Mouse (Mus musculus): ENCODE measurements around the gene Srcin1.

Gene Srcin1

DNA sequence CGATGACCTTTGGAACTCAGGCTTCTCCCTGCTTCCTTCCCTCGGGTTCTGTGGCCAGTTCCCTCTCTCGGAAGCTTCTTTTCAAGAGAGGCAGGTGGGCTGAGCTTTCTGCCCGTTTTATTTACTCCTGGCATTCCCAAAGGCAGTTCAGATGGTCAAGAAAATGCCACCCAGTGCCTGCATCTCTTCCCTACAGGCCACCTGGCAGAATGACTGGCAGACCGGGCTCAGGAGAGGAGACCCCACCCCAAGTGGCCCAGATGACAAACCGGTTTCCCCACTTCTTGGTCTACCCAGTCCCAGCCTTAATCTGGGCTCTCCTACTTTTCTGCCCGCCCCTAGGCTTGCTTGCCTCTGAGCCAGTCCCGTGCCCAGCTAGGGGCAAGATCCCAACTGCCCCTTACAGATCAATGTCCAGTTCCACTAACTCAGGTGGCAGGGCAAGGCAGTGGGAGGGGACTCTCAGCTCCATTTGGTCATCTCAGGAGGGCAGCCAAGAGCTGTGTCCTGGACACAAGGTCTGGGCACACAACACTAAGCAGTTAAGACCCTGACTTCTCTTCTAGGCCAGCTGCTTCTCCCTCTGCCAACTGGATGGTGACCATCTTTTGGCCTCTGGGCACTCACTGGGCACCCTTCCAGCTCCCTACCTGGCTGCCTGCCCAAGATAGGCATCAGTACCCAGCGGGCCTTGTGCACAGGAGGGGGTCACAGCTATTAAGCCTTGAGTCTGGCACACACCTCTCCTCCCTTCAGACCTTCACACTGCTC lies at the start of gene Srcin1:
Gene Srcin1 (minus strand): TSS at position 51 of the 771 bp plus-strand sequence.
- peak; percentile 68 for DNase-seq

DNA sequence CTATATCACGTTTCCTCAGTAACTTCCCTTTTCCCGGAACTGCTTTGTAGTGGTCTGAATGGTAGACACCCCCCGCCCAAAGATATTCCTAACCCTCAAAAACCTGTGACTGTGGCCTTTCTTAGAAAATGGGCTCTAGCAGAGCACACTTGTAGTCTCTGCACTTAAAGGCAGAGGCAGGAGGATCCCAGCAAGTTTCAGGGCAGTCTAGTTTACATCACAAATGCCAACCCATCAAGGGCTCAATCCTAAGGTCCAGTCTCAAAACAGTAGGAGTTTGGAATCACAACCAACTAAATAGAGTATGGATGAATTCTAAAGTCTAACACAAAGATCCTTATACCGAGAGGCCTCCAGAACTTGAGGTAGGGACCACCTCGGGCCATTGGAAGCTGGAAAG lies 49.6 kb upstream of the Srcin1 start:
- DNase-seq: no peak

DNA sequence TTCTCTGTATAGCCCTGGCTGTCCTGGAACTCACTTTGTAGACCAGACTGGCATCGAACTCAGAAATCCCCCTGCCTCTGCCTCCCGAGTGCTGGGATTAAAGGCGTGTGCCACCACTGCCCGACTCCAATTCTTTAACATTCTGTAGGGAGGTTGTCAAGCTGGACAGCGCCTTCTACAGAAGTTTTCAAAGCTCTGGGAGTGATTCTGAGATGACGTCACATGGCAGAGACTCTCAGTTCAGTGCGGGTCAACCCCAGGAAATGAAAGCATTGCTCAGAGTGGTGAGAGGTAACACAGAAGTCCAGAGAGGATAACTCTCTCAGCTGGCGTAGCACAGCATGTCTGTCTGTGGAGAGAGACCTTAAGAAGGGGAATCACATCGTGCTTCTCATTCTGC lies 47.2 kb upstream of the Srcin1 start:
- DNase-seq: no peak

DNA sequence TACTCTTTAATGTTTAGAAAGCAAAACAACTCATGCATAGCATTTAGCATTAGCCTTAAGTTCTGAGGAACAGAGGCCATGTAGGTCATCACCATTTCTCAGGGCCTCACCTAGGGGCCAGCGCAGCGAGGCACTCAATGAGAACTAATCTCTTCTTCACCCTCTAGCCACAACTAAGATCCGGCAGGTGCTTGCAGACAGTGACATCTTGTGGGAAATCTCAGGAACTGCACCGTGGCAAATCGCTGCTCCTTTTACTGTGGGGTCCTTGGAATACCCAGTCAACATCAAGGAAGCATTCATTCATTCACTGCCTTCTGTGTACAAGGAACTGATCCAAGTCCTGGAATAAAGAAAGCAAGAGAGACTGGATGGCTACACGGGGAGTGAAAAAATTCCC lies 46.5 kb upstream of the Srcin1 start:
- peak; percentile 76 for DNase-seq

DNA sequence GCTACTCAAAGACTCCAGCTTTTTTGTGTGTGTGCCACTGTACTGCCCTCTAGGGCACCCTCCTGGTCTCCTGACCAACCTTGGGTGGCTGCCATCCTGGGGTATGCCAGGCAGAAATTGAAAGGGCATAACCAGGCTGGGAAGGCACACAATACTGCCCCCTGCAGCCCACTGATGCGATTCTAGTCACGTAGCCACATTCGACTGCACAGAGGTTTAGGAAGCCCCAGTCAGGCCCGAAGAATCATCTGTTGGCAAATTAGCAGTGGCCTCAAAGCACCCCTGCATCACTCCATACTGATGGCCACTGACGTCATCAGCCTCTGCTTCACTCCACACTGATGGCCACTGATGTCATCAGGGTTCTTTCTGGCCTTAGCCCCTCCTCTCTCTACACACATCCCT lies 43.4 kb upstream of the Srcin1 start:
- peak; percentile 90 for DNase-seq

DNA sequence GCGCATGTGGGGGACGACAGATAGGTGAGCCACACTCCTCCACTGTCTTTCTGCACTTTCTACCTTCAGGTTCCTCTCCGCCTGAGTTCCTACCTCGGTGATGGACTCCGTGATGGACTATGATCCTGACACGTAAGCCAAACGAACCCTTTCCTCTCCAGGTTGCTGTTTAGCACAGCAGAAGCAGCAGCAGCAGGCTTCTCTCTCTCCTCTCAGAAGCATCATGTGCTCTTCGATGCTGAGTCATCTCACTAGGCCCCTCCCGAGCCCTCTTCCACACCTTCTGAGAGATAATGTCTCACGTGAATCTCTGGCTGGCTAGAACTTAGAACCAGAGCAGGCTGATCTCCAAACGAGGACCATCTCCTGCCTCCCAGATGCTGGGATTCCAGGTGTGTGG lies 42.4 kb upstream of the Srcin1 start:
- no peak for DNase-seq

DNA sequence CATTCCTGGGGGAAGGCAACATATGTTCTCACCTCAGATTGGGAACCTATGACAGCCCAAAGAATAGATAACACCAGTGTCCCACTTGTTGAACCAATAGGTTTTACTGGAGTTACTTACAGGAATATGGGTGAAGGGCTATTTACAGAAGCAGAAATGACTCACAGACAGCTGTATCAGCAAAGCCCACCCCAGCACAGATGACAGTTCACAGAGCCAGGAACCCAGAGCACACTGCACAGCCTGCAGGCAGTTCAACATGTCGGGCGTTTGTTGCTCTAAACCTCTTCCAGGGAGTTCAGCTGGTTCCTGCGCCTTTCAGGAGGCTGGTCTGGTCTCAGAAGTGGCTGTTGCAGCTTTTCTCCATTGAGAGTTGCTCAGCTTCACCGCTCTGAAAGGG lies 39.3 kb upstream of the Srcin1 start:
- no peak for DNase-seq

DNA sequence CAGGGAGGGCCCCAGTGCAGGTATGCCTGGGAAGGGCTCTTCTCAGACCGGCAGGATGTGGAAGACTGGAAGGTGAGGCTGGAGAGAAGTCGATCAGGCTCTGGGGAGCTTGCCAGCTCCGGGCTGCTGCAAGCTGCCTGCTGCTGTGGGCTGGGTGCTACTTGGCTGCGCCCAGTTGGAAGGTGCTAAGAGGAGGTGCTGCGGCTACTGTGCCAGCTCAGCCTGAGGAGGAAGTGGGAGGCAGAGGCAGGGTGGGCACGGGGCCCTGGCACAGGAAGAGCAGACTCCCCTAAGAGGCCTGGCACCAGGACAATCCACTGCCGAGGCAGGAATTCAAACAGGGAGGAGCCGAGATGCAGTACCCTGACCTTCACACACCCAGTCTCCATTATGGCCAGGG lies 35.1 kb upstream of the Srcin1 start:
- DNase-seq: peak; percentile 35

DNA sequence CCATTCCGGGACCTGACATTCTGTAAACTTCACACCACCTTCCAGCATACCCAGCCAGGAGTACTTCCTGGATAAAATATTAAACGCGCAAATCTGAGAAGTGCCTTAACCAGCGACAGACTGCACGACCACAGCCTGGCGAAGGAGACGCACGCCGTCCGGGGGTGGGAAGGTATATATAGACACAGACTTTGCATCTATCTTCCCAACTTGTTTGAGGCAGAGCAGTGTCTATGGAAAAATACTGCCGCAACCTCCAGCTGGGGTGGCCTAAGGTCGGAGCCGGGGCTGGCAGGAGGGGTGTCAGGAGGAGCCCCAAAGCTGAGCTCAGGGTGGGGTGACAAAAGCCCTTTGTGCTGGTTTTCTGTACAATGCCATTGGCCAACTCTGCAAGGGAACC lies 33.8 kb upstream of the Srcin1 start:
- DNase-seq: no peak

DNA sequence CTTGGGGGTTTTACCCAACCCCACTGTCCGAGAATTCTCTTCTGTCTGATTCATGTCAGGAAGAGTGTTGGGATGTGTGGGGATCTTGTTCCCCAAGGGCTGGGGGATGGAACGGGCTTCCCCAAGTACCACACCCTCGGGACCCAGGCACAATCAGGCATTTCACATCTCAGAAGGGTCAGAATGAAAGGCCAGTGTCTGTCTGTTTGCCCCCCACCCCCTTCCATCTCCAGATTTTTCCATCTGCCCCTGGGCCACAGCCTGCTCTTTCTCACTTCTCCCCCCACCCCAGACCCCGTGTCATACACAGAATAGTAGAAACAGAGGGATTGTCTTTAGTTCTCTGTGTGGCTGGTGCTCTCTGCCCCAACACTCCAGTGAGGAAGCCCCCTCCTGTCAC lies 32.9 kb upstream of the Srcin1 start:
- DNase-seq: no peak

DNA sequence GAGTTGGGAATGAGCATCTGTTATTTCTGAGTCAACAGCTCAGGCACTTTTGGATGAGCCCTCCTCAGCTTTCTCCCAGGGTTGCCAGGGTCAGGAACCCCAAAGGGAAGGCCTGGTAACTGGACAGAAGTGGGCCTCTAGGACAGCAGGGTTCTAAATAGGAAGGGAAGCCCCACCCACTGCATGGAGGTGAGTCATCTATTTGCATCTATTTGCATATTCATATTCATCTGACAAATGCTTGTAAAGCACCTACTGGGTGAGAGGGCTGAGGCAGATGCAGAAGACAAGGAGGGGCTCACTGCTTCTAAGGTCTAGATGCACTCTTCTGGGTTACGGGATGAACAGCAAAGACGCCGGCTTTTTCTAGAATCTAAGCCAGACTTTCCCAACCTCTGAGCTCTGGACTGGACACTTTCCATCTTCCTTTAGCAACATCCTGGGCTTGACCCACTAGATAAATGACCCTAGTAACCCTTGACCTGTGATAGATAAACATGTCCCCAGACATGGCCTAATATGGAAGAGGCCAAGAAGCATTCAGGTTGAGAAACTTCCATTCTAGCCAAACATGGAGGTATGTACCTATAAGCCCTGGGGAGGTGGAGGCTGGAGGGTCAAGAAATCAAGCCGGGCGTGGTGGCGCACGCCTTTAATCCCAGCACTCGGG lies 31.2 kb upstream of the Srcin1 start:
- DNase-seq: no peak

DNA sequence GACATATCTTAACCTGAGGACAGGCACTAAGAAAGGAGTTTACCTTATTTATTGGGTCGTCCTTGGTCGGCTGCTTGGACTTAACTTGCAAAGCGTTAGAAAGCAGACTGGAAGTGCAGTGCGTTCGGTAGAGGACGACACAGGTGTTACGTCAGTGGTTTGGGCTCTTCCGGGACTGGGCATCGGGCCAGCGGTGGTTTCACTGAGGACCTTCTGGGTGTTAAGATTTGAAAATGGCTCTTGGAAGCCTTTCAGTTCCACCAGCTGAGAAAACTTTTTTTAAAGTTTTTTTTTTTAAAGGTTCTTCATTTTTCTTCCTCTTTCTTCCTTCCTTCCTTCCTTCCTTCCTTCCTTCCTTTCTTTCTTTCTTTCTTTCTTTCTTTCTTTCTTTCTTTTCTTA lies 27.9 kb upstream of the Srcin1 start:
- DNase-seq: peak; percentile 83

DNA sequence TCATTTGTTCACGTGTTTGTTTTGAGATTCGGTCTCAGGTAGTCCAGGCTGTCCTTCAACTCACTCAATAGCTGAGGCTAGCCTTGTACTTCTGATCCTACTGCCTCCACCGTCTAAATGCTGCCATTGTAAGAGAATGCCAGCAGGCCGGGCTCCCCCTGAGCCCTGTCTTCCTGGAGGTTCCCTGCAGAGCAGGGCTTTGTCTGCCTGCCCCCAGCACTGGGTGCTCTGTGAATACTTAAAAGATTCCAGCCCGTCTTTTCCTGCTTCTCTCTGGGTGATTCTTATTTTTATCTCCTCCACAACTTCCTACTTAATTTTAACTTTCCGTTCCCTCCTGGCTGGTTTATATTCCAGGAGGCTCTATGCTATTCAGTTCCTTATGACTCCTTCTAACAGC lies 26.2 kb upstream of the Srcin1 start:
- DNase-seq: no peak

DNA sequence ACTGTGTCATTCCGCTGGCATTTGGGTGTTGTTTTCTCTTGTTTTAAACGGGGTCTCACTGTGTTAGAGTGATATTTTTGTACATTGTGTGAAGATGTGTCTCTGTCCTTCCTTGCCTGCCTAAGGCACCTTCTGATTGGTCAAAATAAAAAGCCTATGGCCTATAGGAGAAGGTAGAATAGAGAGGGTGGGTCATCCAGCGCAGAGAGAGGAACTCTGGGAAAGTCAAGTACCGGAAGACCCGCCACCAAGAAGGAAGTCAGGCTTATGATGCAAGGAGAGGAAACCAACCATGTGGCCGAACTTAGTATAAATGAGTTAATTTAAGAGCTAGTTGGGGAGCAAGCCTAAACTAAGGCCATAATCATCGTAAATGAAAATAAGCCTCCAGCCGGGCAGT lies 23.1 kb upstream of the Srcin1 start:
- no peak for DNase-seq

DNA sequence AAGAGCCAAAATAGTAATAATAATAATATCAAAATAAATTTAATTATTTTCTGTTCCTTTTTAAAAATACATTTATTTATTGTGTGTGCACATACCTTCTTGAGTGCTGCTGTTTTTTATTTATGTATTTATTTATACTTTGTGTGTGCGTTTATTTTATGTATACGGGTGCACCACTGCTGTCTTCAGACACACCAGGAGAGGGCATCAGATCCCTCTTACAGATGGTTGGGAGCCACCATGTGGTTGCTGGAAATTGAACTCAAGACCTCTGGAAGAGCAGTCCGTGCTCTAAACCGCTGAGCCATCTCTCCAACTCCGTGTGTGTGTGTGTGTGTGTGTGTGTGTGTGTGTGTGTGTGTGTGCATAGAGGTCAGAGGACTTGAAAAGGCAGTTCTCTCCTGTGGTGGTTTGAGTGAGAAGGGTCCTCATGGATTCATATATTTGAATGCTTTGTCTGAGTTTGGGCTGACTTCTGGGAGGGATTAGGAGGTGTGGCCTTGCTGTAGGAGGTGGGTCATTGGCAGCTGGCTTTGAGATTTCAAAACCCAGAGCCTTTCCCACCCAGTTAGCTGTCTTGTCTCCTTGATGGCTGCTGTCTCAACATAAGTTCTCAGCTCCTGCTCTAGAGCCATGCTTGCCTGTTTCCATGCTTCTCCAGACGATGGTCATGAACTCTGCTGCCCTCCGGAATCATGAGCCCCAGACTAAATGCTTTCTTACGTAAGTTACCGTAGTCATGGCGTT lies 22.1 kb upstream of the Srcin1 start:
- no peak for DNase-seq

DNA sequence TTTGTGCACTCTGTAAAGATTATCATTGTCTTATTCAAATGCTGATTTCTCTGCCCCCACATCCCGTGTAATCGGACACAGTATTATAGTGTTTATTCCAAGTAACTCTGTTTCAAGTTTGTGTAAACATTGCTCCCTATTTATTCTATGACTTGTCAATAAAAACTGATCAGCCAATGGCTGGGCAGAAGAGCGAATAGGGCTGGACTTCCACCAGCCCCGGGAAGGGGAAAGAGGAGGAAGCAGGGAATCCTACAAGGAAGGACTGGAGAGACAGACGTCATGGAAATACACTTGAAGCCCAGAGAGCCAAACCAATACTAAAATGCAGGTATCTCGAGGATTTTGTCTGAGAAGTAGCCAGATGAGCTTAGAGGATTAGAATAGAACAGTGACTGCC lies 18.1 kb upstream of the Srcin1 start:
- DNase-seq: peak; percentile 83

DNA sequence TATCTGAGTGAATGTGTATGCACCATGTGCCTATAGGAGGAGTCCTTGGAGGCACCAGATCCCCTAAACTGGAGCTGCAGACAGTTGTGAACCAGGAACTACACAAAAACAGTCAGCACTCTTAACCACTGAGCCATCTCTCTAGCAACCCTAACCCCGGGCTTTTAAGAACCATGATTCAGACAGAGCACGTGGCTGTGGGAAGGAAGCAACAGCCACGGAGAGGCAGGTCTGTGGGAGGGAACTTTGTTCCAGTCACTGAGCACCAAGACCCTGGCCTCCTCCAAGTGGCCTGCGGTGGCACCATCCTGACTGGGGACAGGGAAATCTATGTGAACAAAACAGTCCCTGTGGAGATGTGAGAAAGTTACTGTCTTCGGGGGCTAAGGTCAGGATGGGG lies 15.9 kb upstream of the Srcin1 start:
- no peak for DNase-seq

DNA sequence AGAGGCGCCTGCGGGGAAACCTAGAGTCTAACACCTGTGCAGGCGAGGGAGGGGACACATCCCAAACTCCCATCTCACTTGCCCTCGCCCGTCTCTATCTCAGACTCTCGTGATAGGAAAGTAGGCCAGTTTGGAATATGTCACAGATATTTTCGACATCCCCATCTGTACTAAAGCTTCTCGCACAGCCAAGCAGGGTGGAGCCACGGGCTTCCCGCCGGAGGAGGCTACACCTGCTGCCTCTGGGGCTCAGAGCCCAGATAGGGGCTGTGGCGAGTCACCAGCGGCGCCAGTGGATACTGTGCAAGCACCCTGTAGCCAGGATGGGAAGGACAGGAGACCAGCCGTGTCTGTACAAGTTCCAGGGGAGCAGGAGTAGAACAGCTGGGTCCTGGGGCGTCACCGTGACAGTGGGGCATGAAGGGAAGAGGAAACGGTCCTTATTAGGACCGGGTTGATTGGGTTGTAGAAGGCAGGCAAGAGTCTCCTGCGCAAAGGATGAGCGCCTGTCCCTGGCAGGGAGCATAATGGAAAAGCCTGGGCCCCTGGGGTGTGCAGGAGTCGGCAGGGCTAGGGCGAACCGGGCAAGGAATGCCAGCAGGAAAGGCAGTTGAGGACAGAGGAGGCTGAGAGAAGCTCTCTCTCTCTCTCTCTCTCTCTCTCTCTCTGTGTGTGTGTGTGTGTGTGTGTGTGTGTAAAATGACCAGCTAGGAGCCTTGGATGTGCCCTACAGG lies 14.4 kb upstream of the Srcin1 start:
- no peak for DNase-seq

DNA sequence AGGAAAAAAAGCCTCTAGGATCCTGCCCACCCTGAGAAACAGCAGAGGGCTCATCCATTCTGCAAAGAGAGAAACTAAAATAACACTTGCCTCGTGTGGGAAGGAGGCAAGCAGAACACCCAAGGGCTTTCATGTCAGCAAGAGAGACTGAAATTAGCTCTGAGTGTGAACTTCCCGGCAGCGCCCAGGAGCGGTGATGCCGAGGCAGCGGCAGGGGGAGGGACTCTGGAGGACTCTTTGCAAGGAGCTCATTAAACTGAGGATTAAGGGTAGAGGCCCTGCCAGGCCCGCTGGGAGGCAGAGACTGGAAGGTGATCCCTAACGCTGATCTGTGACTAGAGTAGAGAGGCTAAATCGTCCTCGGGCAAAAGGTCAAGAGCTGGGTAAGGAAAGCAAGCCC lies 13.2 kb upstream of the Srcin1 start:
- peak; percentile 69 for DNase-seq

DNA sequence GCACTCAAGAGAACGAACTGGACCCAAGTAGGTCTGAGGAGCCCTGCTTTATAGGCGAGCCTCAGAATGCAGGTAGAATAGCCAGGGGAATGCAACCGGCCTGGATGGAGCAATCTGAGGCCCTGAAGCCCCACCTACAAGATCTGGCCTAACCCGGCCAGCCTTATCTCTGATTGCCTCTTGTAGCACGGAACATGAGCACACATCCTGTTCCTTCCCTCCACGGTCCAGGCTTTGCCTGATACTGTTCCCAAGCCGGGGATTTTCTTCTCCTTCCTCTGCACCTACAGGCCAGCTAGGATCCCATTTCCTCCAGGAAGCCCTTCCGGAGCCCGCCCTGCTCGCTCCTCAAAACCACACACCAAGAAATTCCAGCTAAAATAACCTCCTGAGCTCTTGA lies 9.9 kb upstream of the Srcin1 start:
- peak; percentile 89 for DNase-seq

DNA sequence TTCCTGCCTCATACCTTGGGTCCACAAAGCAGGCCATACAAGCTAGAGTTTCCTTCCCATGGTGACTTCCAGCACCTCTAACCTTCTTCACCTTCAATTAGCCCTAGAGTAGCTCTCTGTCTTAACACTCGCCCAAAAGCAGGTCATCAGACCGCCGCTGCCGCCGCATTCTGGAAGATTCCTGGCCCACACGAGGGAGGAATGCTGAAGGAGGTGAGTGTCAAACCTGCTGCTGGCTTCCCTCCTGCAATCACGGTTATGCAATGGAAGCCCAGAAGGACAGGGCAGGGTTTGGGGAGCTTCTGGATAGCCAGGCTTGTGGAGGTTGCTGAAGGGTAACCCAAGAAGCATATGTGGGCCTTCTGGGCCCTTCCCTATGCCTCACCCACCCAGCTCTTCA lies 8.5 kb upstream of the Srcin1 start:
- DNase-seq: peak; percentile 47

DNA sequence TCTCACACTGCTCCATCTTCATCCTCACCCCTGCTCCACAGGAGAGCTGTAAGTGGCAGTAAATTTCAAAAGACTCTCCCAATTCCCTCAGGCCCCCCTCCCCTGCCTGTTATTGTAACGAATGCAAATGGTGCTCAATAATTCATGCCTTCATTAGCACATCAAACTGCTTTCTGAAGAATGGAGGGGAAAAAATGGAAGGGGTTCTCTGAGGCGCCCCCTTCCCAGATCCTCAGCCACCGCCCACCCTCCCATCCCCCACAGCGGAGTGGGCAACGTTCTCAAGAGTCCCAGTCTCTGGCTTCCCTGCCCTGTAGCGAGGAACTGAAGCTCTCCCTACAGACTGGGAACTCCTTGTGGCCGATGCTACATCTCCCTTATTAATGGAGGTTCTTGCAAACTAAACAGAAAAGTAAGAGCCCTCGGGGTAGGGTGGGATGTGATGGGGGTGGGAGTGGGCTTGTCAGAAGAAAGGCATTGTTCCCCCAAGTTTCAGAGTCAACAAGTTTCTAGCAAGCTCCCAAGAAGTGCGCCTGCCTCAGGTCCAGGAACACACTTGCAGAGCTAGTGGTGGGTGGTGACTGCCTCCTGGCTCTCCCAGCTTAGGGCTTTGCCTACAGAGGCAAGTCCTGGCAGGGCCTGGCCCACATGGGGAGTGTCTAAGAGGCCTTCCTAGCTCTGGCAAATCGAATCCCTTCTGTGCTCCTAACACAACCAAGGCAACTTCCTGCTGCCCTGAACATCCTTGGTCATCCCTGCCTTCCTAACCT lies 3.3 kb upstream of the Srcin1 start:
- DNase-seq: no peak

DNA sequence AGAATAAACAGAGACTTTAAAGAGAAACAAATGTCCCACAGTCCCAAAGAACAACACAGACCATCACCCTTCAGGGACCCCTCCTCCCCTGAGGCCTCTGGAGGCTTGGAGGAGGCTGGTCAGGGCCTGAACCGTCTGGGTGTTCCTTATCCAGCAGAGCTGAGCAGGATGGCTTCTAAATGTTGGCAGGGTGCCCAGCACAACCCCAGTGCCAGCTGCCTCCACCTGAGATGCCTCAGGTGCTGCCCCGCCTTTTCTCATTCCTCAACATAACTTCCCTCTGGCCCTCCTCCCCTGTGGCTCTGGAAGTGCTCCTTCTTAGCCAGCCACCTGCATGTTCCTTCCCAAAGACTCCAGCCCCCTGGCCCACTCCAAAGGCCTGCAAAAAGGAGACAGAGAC lies 2.3 kb upstream of the Srcin1 start:
- peak; percentile 85 for DNase-seq

Data from lung, postnatal 36 days (tissue).